Mouse (Mus musculus) stomach, embryonic 15.5 days (tissue): ENCODE results near the gene Tbc1d9b. TPM values are rescaled to one million over a fixed set of nuclear protein-coding genes. Genes with fewer than 3 reads are reported as not detected.

Experiments
- ATAC-seq: fragments of 200-750 bp; cut with Nextera tagmentation; 2 replicates; pipeline ENCODE4 v1.8.0; 2017; ENCODE audit warnings: low read depth, moderate number of reproducible peaks, moderate TSS enrichment; ENCODE audit not compliant: insufficient read depth, low FRiP score
- H3K27ac ChIP-seq: fragments of 300-500 bp; sonication (generic); 2 replicates; pipeline ENCODE4 v1.5.1; 2015; ENCODE audit warnings: mild to moderate bottlenecking, inconsistent platforms
- H3K27me3 ChIP-seq: fragments of 300-500 bp; sonication (generic); replicated peaks from 2 replicates; pipeline ENCODE4 v1.6.1; 2015; ENCODE audit warnings: inconsistent platforms
- H3K36me3 ChIP-seq: fragments of 300-500 bp; sonication (generic); 2 replicates; pipeline ENCODE4 v1.6.1; 2015; ENCODE audit warnings: inconsistent platforms
- H3K4me1 ChIP-seq: fragments of 300-500 bp; sonication (generic); 2 replicates; pipeline ENCODE4 v1.6.1; 2015; ENCODE audit warnings: inconsistent platforms
- H3K4me2 ChIP-seq: fragments of 300-500 bp; sonication (generic); 2 replicates; pipeline ENCODE4 v1.6.1; 2015; ENCODE audit warnings: mild to moderate bottlenecking, inconsistent platforms
- H3K4me3 ChIP-seq: fragments of 300-500 bp; sonication (generic); replicated peaks from 2 replicates; pipeline ENCODE4 v1.5.1; 2015; ENCODE audit warnings: inconsistent platforms
- H3K9ac ChIP-seq: fragments of 300-500 bp; sonication (generic); 2 replicates; pipeline ENCODE4 v1.6.1; 2015; ENCODE audit warnings: inconsistent platforms
- H3K9me3 ChIP-seq: fragments of 300-500 bp; sonication (generic); 2 replicates; pipeline ENCODE4 v1.6.1; 2016; ENCODE audit warnings: inconsistent platforms
- WGBS: fragments of 180-500 bp; shearing (Covaris S2); methylation state at CpG from one replicate; pipeline ENCODE4 v1.1.7; 2015; 5-methylcytosine and 5-hydroxymethylcytosine counted together
- polyA plus RNA-seq: library from polyadenylated mRNA; unstranded; fragments of >200 nt; fragmentation: Nextera tagmentation; extraction: Ambion mirVana; gene quantifications from 2 replicates; pipeline ENCODE4 v1.2.1, GENCODE M21; 2015

The Tbc1d9b gene
- polyA plus RNA-seq, 1 experiment from 2014 or later, result 33.4 TPM

DNA sequence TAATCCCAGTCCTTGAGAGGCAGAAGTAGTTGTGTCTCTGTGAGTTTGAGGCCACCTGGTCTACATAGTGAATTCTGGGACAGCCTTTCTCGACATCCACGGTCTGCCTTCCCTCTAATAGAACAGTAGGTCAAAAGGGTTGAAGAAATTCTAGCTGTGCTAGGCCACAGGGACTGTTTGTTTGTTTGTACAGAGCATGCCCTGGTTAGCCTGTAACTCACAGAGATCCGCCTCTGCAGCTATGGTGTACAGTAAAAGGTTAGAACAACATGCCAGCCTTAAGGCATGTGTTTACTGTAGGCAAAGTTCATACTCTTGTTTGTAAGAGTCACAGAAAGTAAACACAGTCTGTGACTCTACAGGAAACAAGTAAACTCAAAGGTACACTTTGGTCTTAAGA lies 53.6 kb downstream of the Tbc1d9b start:
- Histone ChIP-seq H3K36me3 (no peaks in the 10 kb centered on the region), H3K27ac (no peak overlapping the region), H3K4me3 (no peak overlapping the region), H3K9me3 (no peaks in the 10 kb centered on the region), H3K4me1 (no peaks in the 10 kb centered on the region), H3K4me2 (no peak overlapping the region), H3K27me3 (no peaks in the 10 kb centered on the region), H3K9ac (no peak overlapping the region)
- 83% methylated on average over 3 of the region's 3 CpGs for WGBS
- no peak for ATAC-seq

- Histone ChIP-seq H3K4me2 (no peak overlapping the region), H3K36me3 (no peaks in the 10 kb centered on the region), H3K27ac (no peak overlapping the region), H3K4me3 (no peak overlapping the region), H3K9ac (no peak overlapping the region), H3K27me3 (no peaks in the 10 kb centered on the region), H3K4me1 (no peaks in the 10 kb centered on the region), H3K9me3 (no peaks in the 10 kb centered on the region)
- ATAC-seq, result peak; percentile 31; the same call in 1 of the 2 replicates
- WGBS, result 50% methylated on average over 7 of the region's 7 CpGs
These were observed 57.5 kb downstream of the Tbc1d9b start for GRCm38 (mm10) chr11:50188682-50189081.

DNA sequence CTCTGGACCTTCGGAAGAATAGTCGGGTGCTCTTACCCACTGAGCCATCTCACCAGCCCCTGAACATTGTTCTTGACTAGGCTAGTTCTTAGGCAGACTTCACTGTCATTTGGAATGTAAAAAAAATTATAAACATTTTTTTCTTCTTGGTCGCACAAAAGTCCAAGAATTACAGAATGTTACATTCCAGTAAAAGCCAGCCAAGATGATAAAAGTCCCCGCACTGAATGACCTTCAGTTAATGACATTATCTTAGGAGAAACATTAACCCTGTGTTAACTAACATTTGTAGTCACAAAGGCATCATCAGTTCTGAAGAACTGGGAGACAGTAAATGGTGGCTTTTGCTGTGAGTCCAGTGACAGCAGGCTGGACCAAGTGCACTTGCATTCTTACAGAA lies 59.2 kb downstream of the Tbc1d9b start:
- Histone ChIP-seq H3K27ac (no peak overlapping the region), H3K9me3 (no peaks in the 10 kb centered on the region), H3K9ac (no peak overlapping the region), H3K36me3 (no peaks in the 10 kb centered on the region), H3K4me3 (no peak overlapping the region), H3K27me3 (no peaks in the 10 kb centered on the region), H3K4me1 (no peaks in the 10 kb centered on the region), H3K4me2 (no peak overlapping the region)
- ATAC-seq, result no peak
- WGBS, result 66% methylated on average over 4 of the region's 4 CpGs

- no peak overlapping the region for H3K4me2 ChIP-seq
- no peak for ATAC-seq
- 73% methylated on average over 3 of the region's 3 CpGs for WGBS
- H3K27me3 ChIP-seq, result no peaks in the 10 kb centered on the region
- no peaks in the 10 kb centered on the region for H3K36me3 ChIP-seq
- H3K4me3 ChIP-seq, result no peak overlapping the region
- no peak overlapping the region for H3K27ac ChIP-seq
- H3K4me1 ChIP-seq, result no peaks in the 10 kb centered on the region
- no peaks in the 10 kb centered on the region for H3K9me3 ChIP-seq
- no peak overlapping the region for H3K9ac ChIP-seq
These were observed 61.1 kb downstream of the Tbc1d9b start for GRCm38 (mm10) chr11:50192278-50192677.

DNA sequence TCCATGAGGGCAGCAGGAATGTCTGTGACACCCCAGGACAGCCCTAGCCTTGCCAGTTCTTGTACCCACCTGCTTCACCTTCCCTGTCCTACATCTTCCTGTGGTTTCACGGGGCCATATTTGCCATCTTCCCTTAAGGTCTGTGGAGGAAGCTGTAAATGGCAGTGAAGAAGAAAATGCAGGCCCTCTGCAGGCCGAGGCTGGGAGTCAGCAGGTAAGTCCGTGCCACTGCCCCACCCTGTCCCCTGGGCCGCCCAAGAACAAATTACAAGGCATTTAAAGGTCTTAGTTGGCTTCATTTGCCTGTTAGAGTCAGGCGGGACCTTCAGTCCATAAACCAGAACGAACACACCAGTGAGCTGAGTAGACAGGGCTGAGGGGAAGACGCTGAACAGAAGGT lies 62.9 kb downstream of the Tbc1d9b start:
- 68% methylated on average over 7 of the region's 7 CpGs for WGBS
- ATAC-seq, result no peak
- no peak overlapping the region for H3K4me2 ChIP-seq

GRCm38 (mm10) chr11:50194793-50195192 lies 63.6 kb downstream of the Tbc1d9b start:
- Histone ChIP-seq H3K4me1 (no peaks in the 10 kb centered on the region), H3K27me3 (no peaks in the 10 kb centered on the region), H3K4me2 (no peak overlapping the region), H3K27ac (no peak overlapping the region), H3K9me3 (no peaks in the 10 kb centered on the region), H3K9ac (no peak overlapping the region), H3K36me3 (peaks cover 10% of the 10 kb centered on the region), H3K4me3 (no peak overlapping the region)
- 62% methylated on average over 4 of the region's 4 CpGs for WGBS
- no peak for ATAC-seq

More for the DNA sequence above, 62.9 kb downstream of the Tbc1d9b start:
- Histone ChIP-seq H3K27me3 (no peaks in the 10 kb centered on the region), H3K4me3 (no peak overlapping the region), H3K9ac (no peak overlapping the region), H3K27ac (no peak overlapping the region), H3K36me3 (peaks cover 3% of the 10 kb centered on the region; the same call in 1 of the 2 replicates), H3K9me3 (no peaks in the 10 kb centered on the region), H3K4me1 (no peaks in the 10 kb centered on the region)

DNA sequence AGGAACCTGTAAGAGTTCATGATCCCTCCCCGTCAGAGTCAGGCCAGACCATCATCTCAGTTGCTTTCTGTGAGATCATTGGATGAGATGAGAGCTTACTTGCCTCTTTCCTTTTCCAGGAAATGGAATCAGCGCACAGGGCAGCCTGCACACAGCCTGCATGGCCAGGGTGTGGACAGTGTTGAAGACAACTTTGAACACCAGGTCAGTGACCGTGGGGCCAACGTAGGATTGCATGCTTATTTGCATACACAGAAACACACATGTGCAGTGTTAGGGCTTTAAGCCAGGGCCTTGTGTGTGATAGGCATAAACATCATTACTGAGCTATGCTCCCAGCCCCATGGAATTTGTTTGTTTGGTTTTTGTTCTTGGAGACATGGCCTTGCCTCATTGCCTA lies 66.3 kb downstream of the Tbc1d9b start:
- no peak for ATAC-seq
- Histone ChIP-seq H3K27ac (no peak overlapping the region), H3K27me3 (no peaks in the 10 kb centered on the region), H3K4me2 (no peak overlapping the region), H3K4me3 (no peak overlapping the region), H3K36me3 (peaks cover 37% of the 10 kb centered on the region), H3K4me1 (no peaks in the 10 kb centered on the region), H3K9me3 (no peaks in the 10 kb centered on the region), H3K9ac (no peak overlapping the region)
- 80% methylated on average over 4 of the region's 4 CpGs for WGBS

DNA sequence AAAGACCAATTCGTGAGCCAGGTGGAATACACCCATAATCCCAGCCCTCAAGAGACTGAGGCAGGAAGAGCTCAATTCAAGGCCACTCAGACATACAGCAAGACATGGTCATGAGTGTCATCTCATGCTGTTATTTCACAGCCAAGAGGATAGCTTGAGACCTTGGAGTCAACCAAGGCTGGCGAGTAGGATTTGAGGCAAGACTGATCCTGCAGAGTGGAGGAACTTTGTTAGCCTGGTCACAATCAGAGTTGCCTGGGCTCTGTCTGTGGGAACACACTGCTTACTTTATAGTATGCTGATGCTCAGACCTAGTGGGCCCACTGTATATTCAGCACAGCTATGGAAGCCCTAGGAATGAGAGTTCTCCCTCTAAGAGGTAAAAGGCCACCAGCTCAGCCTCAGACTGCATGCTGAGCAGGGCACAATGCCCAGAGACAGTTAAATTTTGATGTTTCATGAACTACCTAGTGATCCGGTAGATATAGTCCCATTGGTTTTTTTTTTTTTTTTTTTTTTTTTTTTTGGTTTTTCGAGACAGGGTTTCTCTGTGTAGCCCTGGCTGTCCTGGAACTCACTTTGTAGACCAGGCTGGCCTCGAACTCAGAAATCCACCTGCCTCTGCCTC lies 67.1 kb downstream of the Tbc1d9b start:
- Histone ChIP-seq H3K36me3 (peaks cover 41% of the 10 kb centered on the region), H3K4me3 (no peak overlapping the region), H3K27ac (no peak overlapping the region), H3K4me1 (no peaks in the 10 kb centered on the region), H3K27me3 (no peaks in the 10 kb centered on the region), H3K9ac (no peak overlapping the region), H3K4me2 (no peak overlapping the region), H3K9me3 (no peaks in the 10 kb centered on the region)
- ATAC-seq, result no peak
- WGBS, result 79% methylated on average over 4 of the region's 5 CpGs

DNA sequence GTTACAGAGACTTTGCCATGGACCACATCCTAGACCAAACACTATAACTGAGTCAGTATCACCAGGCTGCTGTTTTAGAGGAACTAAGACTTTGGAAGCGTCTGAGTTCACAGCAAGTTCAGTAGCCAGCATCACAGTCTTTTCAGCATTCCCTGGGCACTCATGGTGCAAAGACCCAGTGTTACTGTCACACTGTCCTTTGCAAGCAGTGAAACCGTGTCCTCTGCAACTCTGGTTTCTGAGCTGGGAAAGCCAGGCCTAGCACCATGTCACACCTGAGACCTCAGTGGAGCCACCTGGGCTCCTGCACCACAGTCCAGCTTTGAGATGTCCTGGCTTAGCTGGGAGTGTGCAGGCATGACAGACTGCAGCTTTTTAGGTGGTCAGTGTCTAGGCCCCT lies 67.7 kb downstream of the Tbc1d9b start:
- 83% methylated on average over 2 of the region's 2 CpGs for WGBS
- Histone ChIP-seq H3K27me3 (no peaks in the 10 kb centered on the region), H3K9me3 (no peaks in the 10 kb centered on the region), H3K9ac (no peak overlapping the region), H3K4me3 (no peak overlapping the region), H3K27ac (no peak overlapping the region), H3K36me3 (peaks cover 41% of the 10 kb centered on the region), H3K4me2 (no peak overlapping the region), H3K4me1 (no peaks in the 10 kb centered on the region)
- ATAC-seq, result no peak

DNA sequence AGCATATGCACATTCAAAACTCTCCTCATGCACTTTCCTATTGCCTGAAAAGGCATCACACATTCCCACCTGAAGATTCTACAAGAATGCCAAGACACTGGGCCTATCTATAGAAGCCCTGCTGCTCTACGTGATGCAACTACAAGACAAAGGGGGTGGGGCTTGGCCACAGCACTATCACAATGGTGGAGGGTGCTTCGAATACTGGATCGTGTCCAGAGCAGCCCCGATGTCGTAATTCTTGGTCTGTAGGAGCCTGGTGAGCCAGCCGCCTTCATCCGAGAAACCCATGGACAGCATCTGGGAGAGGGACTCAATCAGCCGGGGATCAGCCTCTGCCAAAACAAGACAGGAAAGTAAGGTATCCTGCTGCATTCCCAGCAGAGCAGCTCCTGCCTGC lies 69.4 kb downstream of the Tbc1d9b start:
- Histone ChIP-seq H3K27ac (no peak overlapping the region), H3K4me2 (no peak overlapping the region), H3K9me3 (no peaks in the 10 kb centered on the region), H3K4me3 (no peak overlapping the region), H3K27me3 (no peaks in the 10 kb centered on the region), H3K4me1 (no peaks in the 10 kb centered on the region), H3K36me3 (peaks cover 56% of the 10 kb centered on the region), H3K9ac (no peak overlapping the region)
- 81% methylated on average over 8 of the region's 8 CpGs for WGBS
- ATAC-seq, result no peak

DNA sequence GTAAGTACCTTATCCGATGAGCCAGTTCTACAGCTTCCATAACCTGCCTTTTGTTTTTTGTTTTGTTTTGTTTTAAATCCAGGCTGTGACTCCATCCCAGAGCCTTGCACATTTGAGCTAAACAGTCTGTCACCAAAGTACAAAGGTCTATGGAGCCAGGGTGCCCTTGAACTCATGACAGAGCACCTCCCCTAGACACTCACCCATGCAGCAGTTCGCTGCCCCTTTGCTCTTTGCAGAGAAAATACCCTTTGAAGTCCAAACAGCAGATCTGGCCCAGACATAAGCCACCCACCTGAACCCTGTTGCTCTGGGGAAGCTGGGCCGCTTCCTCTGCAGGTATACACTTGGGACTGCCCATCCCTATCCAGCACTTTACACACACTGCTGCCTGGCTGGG lies 70.4 kb downstream of the Tbc1d9b start:
- H3K27ac ChIP-seq, result no peak overlapping the region
- no peaks in the 10 kb centered on the region for H3K9me3 ChIP-seq
- H3K4me1 ChIP-seq, result no peaks in the 10 kb centered on the region
- H3K36me3 ChIP-seq, result peaks cover 66% of the 10 kb centered on the region
- ATAC-seq, result no peak
- no peaks in the 10 kb centered on the region for H3K27me3 ChIP-seq
- WGBS, result 90% methylated on average over 3 of the region's 3 CpGs
- no peak overlapping the region for H3K9ac ChIP-seq
- no peak overlapping the region for H3K4me3 ChIP-seq
- H3K4me2 ChIP-seq, result no peak overlapping the region

GRCm38 (mm10) chr11:50203302-50203827 lies 72.2 kb downstream of the Tbc1d9b start:
- Histone ChIP-seq H3K9me3 (no peaks in the 10 kb centered on the region), H3K4me1 (no peaks in the 10 kb centered on the region), H3K36me3 (peaks cover 82% of the 10 kb centered on the region), H3K9ac (no peak overlapping the region), H3K27me3 (no peaks in the 10 kb centered on the region), H3K4me2 (no peak overlapping the region), H3K27ac (no peak overlapping the region), H3K4me3 (no peak overlapping the region)
- no peak for ATAC-seq
- WGBS, result 91% methylated on average over 9 of the region's 9 CpGs

DNA sequence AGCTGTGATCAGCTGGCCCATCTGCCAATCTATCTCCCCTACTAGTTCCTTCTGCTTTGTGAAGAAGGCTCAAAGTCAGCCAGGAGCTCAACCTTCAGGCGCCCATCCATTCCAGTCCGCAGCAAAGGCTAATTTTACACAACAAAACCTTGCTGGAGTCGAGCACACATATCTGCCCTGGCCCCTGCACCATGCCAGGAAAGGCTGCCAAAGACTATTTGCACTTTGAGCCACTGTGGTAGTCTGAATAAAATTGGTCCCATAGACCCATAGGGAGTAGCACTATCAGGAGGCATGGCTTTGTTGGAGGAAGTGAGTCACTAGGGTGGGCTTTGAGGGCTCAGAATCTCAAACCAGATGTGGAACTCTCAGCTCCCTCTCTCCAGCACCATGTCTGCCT lies 74.2 kb downstream of the Tbc1d9b start:
- no peaks in the 10 kb centered on the region for H3K9me3 ChIP-seq
- no peak for ATAC-seq
- H3K4me2 ChIP-seq, result no peak overlapping the region
- H3K9ac ChIP-seq, result no peak overlapping the region
- peaks cover 65% of the 10 kb centered on the region for H3K36me3 ChIP-seq
- H3K4me3 ChIP-seq, result no peak overlapping the region
- H3K4me1 ChIP-seq, result 0 out of 2 replicates have a peak, but pooled peaks cover 5% of the 10 kb centered on the region
- no peaks in the 10 kb centered on the region for H3K27me3 ChIP-seq
- H3K27ac ChIP-seq, result no peak overlapping the region
- 92% methylated on average over 3 of the region's 3 CpGs for WGBS
